Mouse (Mus musculus) layer of hippocampus, adult 9-11 months (tissue): Measurements from ENCODE around the gene Kcns3.
A peak's percentile ranks its signal among the peaks of the same experiment; 100 is the strongest.

Experiments
- DNase-seq: peaks from one replicate; pipeline ENCODE4 v3.0.0; 2022

Gene Kcns3

DNA sequence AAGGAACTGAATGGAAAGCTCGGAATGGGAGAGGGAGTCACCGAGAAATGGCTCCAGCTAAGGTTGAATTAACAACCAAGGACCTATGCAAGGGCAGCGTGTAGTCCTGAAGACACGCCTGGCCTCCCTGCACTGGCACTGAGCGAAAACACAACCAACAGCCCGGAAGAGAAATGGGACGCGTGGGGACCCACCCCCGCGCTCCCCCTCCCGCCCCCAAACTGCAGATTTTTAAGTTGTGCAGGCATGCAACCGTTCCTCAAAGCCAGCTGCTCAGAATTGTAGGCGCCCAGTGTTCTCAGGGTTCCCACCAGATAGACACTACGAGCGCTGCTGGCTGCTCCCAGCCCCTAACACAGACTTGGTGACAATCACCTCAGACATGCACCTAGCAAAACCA lies at the start of gene Kcns3:
Kcns3 (minus strand) TSS at position 42 of the 400 bp plus-strand sequence.
- DNase-seq = no peak

- no peak for DNase-seq
These were observed 47.7 kb upstream of the Kcns3 start for GRCm38 (mm10) chr12:11198551-11198950.

- DNase-seq = no peak
These were observed 47.2 kb upstream of the Kcns3 start for GRCm38 (mm10) chr12:11198026-11198425.

DNA sequence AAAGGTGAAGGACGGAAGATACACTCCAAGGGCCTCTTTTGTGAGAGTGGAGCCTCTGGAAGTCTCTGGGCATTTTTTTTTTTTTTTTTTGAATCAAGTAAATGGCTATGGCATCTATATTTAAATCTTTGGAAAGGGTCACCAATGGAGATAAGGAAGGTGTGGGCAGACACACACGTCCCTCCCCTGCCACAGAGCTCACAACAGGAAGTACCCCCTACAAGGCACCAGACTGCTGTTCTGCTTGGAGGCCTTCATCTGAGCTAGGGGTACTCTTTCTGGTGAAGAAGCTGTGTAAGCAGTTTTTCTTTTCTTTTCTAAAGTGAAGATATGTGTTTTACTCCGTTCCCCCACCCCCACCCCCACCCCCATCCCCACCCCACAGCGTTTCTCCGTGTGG lies 46.0 kb upstream of the Kcns3 start:
- DNase-seq = no peak

DNA sequence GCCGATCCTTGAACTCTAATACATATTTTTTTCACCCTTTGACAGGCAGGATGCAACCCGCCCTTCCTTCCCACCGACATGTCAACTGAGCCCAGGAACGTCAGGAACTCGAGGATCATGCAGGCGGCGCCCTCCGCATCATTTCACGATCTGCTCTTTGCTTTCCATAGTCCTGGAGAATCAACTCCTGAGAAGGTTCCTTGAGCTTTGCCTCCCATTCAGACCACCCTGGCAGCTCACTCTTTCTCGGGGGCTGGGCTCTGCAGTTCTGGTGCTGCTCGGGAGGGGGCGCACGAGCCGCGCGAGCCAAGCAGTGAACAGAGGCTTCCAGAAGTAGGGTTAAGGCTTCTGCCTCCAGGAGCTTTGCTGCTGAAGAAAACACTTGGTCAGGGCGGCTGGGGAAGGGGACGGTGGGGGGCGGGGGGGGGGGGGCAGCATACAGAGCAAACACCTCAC lies 45.3 kb upstream of the Kcns3 start:
- no peak for DNase-seq

GRCm38 (mm10) chr12:11195031-11195430 lies 44.2 kb upstream of the Kcns3 start:
- DNase-seq = no peak

DNA sequence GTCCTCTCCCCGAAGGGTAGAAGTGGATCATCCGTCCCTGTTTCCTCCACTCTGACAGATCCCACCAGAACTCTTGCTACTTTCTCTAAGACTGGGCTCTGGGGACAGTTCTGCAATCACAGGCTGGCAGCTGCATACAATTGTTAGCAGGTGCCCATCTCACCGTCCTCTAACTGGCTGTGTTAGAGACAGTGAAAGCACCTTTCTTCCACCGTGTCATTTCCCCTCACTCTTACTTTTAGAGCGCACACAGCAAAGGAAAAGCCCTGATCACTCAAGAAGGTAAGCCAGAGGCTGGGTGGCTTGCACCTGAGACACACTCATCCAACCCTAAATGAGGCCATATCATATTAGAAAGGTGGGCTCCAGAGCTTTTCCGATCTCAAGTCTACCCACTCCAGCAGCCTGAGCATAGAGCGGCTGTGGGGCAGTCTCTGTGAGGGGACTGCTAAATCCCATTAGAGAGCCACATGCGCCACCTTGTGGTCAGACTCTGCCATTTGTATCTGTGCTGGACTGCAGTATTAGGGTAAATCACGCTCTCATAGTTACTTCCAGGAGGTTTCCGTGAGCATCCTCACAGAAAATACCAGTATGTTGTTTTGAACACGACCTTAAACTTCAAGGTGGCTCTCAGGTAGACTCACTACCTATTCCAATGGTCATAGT lies 27.8 kb upstream of the Kcns3 start:
- DNase-seq = peak; percentile 86

DNA sequence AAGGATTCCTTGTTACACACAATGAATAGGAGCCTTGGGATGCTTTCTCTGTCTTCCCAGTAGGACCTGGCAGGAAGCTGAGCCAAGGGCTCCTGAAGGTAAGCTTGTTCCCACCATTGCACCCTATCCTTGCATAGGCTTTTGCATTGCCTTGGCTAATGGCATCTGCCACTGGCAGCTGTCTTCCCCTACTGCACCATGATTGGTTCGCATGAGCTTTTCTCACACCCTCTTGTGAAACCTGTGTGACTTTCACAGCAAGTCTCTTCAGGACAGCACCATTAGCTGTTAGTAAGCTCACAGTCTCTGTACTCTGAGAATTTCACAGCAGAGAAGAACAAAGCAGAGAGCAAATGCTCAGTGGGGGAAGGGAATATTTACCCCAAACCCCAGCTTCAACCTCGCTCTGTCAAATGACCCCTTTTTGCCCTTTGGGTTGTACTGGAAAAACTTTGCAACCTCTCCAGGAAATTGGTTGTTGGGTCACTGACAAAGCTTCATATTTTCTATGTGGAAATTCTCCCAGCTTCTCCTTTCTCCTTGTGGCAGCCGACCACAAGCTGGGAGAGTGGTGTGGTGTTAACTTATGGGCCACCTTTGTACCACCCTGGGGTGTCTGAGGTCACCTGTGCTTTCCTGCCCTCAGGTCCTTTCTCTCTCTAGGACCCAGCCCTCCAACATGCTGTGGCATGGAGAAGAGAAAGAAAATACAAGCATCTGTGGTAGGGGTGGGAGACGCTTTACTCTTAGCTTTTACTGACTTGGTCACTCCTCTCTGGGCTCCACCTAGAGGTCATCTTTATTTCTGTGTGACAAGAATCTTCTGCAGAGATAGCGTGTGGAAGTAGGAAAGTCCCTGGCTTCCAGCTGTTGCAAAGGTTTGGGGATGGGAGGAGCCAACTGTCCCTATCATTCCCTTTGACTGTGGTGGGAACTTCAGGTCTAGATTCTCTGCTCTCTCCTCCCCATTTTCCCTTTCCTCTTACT lies 26.8 kb upstream of the Kcns3 start:
- DNase-seq = peak; percentile 5

- no peak for DNase-seq
These were observed 7.8 kb upstream of the Kcns3 start for GRCm38 (mm10) chr12:11158670-11159069.

DNA sequence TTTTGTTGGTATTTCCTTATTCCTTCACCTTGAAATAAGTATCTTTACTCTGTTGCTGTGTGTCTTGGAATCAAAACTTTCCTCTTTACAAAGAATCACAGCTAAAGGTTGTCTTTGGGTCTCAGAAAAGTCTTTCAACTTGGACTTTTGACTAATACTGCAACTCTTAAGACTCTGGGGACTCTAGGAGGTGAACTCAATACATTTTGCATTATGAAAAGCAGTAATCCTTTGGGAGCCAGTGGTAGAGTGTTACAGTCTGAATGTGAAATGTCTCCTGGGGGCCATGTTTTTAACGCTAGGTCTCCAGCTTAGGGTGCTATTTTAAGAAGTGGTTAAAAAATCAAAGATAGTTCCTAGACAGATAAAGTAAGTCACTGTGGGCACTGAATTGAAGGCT lies 4.3 kb upstream of the Kcns3 start:
- DNase-seq = no peak

DNA sequence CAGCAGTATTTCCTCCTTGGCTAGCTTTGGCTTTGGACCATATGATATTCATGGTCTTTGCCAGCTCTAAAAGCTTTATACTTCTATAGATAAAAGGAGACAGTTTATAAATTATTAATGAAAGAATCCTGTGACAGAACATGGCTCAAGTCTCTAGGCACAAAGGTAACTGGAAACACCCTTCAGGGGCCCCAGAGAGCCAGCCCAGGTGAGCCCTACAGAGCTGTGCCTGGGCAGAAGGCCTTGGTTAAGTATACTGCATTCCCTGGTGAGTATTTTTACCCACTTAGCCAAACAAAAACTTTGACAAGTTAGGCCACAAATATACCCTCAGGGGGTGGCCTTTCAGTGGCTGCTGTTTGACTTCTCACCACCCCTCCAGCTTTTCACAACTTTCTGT lies 2.7 kb upstream of the Kcns3 start:
- DNase-seq = no peak

- DNase-seq = peak; percentile 11
These were observed 492 bp downstream of the Kcns3 start for GRCm38 (mm10) chr12:11150192-11150935.

DNA sequence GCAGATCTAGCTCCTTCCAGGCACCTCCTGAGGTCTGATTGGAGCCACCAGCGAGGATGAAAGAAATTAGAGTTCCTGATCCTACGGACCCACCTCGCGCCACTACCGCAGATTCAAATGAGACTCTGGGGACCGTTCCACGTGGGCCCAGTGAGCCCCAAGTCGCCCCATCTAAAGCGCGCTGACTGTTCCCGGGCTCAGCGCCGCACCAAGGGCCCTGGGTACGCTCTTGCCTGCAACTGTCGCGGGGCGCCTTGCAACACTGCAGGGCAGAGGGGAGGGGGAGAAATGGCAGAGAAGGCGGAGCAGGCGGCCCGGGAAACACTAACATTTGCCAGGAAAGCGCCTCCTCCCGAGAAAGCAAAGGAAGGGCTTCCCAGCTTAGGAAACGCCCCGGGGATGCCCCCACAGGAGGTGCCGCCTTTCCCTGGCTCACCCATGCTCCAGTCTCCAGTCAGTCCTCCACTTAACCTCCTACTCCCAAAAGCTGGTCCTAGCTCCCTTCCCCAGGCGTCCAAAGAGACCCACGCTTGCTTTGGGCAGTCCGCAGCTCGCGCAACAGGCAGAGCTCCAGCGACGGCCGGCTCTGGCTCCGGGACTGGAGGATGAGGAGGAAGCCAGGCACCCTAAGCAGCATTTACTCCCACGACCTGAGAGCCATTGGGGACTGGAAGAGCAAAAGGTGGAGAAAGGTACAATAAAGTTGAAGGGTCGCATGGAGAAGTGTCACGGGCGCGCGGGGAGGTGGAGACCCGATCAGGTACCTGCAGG lies 1.2 kb downstream of the Kcns3 start:
- peak; percentile 51 for DNase-seq

- DNase-seq = no peak
These were observed 1.8 kb downstream of the Kcns3 start for GRCm38 (mm10) chr12:11149121-11149420.

DNA sequence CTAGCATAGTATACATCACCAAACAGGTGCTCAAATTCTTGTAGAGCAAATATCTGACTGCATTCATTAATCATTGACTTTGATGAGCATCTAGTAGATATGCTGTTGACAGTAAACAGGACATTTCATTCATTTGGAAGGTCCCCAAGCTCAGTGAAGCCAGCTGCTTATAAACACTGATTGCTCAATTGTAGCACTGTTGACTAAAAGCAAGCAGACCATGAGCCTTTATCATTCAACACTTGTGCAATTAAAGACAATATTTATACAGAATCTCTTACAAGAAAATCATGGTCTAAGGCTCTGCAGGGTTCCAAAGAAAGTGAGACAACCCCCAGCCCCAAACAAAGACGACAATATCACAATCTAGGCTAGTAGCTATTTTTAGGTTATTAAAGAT lies 6.0 kb downstream of the Kcns3 start:
- no peak for DNase-seq

DNA sequence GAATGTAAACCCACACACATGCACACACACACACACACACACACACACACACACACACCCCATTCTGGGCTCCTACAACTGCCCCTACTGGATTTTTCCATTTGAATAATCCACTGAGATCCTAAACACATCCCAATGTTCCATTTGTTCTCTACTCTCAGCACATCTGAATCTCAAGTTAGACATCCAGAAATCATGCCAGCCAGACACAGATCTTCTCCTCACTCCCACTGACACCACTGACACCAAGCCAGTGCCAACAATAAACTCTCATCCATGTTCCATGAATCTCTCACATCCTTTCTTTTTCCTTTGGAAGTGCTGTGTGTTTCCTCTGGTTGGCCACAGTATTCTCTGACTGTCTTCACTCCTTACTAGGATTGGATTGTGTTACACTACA lies 18.4 kb downstream of the Kcns3 start:
- DNase-seq = no peak

DNA sequence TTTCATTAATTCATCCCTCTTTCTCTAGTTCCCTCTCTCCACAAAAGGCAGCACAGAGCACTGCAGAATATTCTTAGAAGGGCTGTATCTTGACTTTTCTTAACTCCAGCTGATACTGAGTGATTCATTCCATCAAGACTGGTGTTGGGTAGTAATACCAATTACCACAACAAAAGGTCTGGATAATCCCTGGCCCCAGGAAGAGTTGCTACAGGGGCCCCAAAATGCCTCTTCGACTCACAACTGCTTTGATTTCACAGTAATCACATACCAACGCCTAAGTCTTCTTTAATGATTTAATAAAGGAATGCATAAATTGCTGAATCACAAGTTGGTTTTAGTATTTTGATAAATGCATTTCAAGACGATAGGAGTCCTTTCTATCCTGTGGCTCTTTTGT lies 21.7 kb downstream of the Kcns3 start:
- no peak for DNase-seq

DNA sequence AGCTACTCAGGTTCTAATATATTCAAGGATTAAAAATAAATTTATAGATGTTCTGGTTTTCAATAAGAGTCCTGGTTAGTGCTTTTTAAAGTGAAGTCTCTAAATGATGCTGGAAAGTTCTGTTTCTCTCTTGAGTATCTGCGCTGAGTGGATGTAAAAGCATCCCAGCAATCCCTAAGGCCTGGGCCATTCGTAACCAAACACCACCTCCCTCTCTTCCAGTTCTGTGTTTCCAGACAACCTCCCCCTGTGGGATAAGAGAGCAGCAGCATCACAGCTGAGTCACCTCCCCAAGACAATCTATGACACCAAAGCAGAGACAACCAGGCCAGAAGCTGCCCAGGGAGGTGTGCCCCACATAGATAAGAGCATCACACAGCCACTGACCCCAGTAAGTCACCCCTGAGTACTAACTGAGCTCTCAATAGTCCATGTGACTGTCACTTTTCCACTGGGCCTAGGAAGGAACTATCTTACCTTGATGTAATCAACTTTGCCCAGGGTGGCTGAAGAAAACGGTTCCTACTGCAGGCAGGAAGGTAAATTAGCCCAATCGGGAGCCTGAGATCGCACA lies 24.6 kb downstream of the Kcns3 start:
- no peak for DNase-seq

DNA sequence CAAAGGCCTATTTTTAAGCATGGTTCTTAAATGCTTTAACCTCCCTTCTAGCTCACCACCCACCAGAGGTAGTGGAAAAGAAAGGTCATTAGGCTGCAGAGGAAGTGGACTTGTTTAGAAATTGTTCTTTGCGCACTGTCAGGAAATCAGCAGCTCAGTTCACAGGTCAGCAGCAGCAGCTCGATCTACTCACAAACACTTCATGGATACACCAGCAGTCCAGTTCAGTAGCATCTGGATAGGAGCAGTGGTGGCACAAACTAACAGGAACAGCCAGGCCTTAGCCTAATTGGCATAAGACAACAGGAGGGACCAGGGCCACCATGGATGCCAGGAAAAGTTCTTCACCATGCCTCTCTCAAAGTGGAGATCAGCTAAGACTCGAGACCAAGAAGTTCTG lies 49.3 kb downstream of the Kcns3 start:
- no peak for DNase-seq

GRCm38 (mm10) chr12:11088626-11089372 lies 62.1 kb downstream of the Kcns3 start:
- no peak for DNase-seq

- DNase-seq = no peak
These were observed 64.0 kb downstream of the Kcns3 start for GRCm38 (mm10) chr12:11086866-11087265.

- no peak for DNase-seq
These were observed 79.8 kb downstream of the Kcns3 start for GRCm38 (mm10) chr12:11071079-11071478.
